Mouse (Mus musculus): ENCODE data around the gene Scrn2. TPM values are rescaled to one million over a fixed set of nuclear protein-coding genes. Genes with fewer than 3 reads are reported as not detected.

Scrn2 gene
- polyA plus RNA-seq, 2 experiments = 20.3 to 23.3 TPM

GRCm38 (mm10) chr11:97007093-97007794, 22.5 kb upstream of the Scrn2 start:
- no peak for DNase-seq (ENCODE audit: low spot score)
- Histone ChIP-seq H3K4me3 (replicated peaks; ENCODE audit: low read length) (no peak overlapping the region), H3K9me3 (ENCODE audit: control insufficient read depth, low read length) (no peaks in the 10 kb centered on the region), H3K9ac (ENCODE audit: low read depth, low read length, severe bottlenecking) (no peak overlapping the region), H3K4me2 (replicated peaks; ENCODE audit: low read depth, low read length, severe bottlenecking) (no peak overlapping the region), H3K27me3 (ENCODE audit: control insufficient read depth, insufficient read depth, low read length) (no peaks in the 10 kb centered on the region), H3K4me1 (ENCODE audit: control insufficient read depth, insufficient read depth, low read length) (no peaks in the 10 kb centered on the region), H3K27ac (replicated peaks; ENCODE audit: low read depth, low read length) (no peak overlapping the region), H3K36me3 (ENCODE audit: control insufficient read depth, insufficient read depth, low read length) (no peaks in the 10 kb centered on the region)
- no peak for TF ChIP-seq POLR2A (IDR thresholded peaks at IDR 0.05; ENCODE audit: borderline replicate concordance, extremely low read depth, insufficient read depth, insufficient read length)
- ATAC-seq (ENCODE audit: low FRiP score, low read depth) = no peak
- WGBS = 59% methylated on average over 9 of the region's 9 CpGs

- TF ChIP-seq POLR2A (IDR thresholded peaks at IDR 0.05; ENCODE audit: borderline replicate concordance, extremely low read depth, insufficient read depth, insufficient read length) = no peak
- Histone ChIP-seq H3K36me3 (ENCODE audit: control insufficient read depth, insufficient read depth, low read length) (no peaks in the 10 kb centered on the region), H3K9me3 (ENCODE audit: control insufficient read depth, low read length) (no peaks in the 10 kb centered on the region), H3K27me3 (ENCODE audit: control insufficient read depth, insufficient read depth, low read length) (no peaks in the 10 kb centered on the region; the same call in 1 of the 2 replicates), H3K27ac (replicated peaks; ENCODE audit: low read depth, low read length) (no peak overlapping the region), H3K4me3 (replicated peaks; ENCODE audit: low read length) (no peak overlapping the region), H3K4me2 (replicated peaks; ENCODE audit: low read depth, low read length, severe bottlenecking) (no peak overlapping the region), H3K9ac (ENCODE audit: low read depth, low read length, severe bottlenecking) (no peak overlapping the region), H3K4me1 (ENCODE audit: control insufficient read depth, insufficient read depth, low read length) (no peaks in the 10 kb centered on the region)
- WGBS = 43% methylated on average over 8 of the region's 8 CpGs
- DNase-seq (ENCODE audit: low spot score) (no peak), ATAC-seq (ENCODE audit: low FRiP score, low read depth) (no peak)
Observed at GRCm38 (mm10) chr11:97009198-97009790, 20.4 kb upstream of the Scrn2 start.

GRCm38 (mm10) chr11:97013121-97013670, 16.5 kb upstream of the Scrn2 start, which contains the start of gene Sp6:
Gene Sp6, plus strand, starts transcription at chr11:97013394.
- ATAC-seq (ENCODE audit: low FRiP score, low read depth) (no peak), DNase-seq (ENCODE audit: low spot score) (no peak)
- Histone ChIP-seq H3K4me3 (replicated peaks; ENCODE audit: low read length) (no peak within 1 kb of the TSS), H3K36me3 (ENCODE audit: control insufficient read depth, insufficient read depth, low read length) (no peaks in the 10 kb centered on the region), H3K4me2 (replicated peaks; ENCODE audit: low read depth, low read length, severe bottlenecking) (no peak within 1 kb of the TSS), H3K27ac (replicated peaks; ENCODE audit: low read depth, low read length) (no peak within 1 kb of the TSS), H3K9ac (ENCODE audit: low read depth, low read length, severe bottlenecking) (no peak within 1 kb of the TSS), H3K4me1 (ENCODE audit: control insufficient read depth, insufficient read depth, low read length) (no peaks in the 10 kb centered on the region), H3K27me3 (ENCODE audit: control insufficient read depth, insufficient read depth, low read length) (peaks cover 26% of the 10 kb centered on the region), H3K9me3 (ENCODE audit: control insufficient read depth, low read length) (no peaks in the 10 kb centered on the region)
- 26% methylated on average over 8 of the region's 8 CpGs for WGBS
- no peak for TF ChIP-seq POLR2A (IDR thresholded peaks at IDR 0.05; ENCODE audit: borderline replicate concordance, extremely low read depth, insufficient read depth, insufficient read length)

GRCm38 (mm10) chr11:97017696-97018582, 11.8 kb upstream of the Scrn2 start:
- H3K27me3 ChIP-seq (ENCODE audit: control insufficient read depth, insufficient read depth, low read length) = peaks cover 70% of the 10 kb centered on the region
- ATAC-seq (ENCODE audit: low FRiP score, low read depth) = no peak
- no peak for TF ChIP-seq POLR2A (IDR thresholded peaks at IDR 0.05; ENCODE audit: borderline replicate concordance, extremely low read depth, insufficient read depth, insufficient read length)
- peak overlapping the region; percentile 66 for H3K4me2 ChIP-seq (replicated peaks; ENCODE audit: low read depth, low read length, severe bottlenecking)
- 0 out of 2 replicates have a peak overlapping the region, but pooled peaks have one; percentile 32 for H3K9ac ChIP-seq (ENCODE audit: low read depth, low read length, severe bottlenecking)
- no peaks in the 10 kb centered on the region for H3K9me3 ChIP-seq (ENCODE audit: control insufficient read depth, low read length)
- peaks cover 9% of the 10 kb centered on the region; the same call in 1 of the 2 replicates for H3K4me1 ChIP-seq (ENCODE audit: control insufficient read depth, insufficient read depth, low read length)
- peak overlapping the region; percentile 41 for H3K4me3 ChIP-seq (replicated peaks; ENCODE audit: low read length)
- H3K27ac ChIP-seq (replicated peaks; ENCODE audit: low read depth, low read length) = no peak overlapping the region
- 2% methylated on average over 36 of the region's 36 CpGs for WGBS
- no peak for DNase-seq (ENCODE audit: low spot score)
- no peaks in the 10 kb centered on the region for H3K36me3 ChIP-seq (ENCODE audit: control insufficient read depth, insufficient read depth, low read length)
